Mouse (Mus musculus) heart, embryonic 14.5 days (tissue): ENCODE results near the gene Mob1b. TPM values are rescaled to one million over a fixed set of nuclear protein-coding genes. Genes with fewer than 3 reads are reported as not detected.

Source experiments
- ATAC-seq: fragments of 200-750 bp; cut with Nextera tagmentation; 2 replicates; pipeline ENCODE4 v1.8.0; 2017; ENCODE audit warnings: low read depth, moderate TSS enrichment; ENCODE audit not compliant: insufficient number of reproducible peaks, insufficient read depth, low FRiP score
- H3K27ac ChIP-seq, 2 experiments: fragments of 200-500 bp in 1 of 2; fragments of 300-500 bp in 1 of 2; sonication (generic) in 1 of 2; replicated peaks in 1 of 2; 2 replicates each; pipeline ENCODE4 v1.5.1; 2012 to 2014; ENCODE audit warnings: low read depth in 2 of 2, low read length in 2 of 2, control low read depth in 1 of 2, mild to moderate bottlenecking in 1 of 2, mixed read lengths in 1 of 2; ENCODE audit not compliant: control insufficient read depth in 1 of 2, insufficient read depth in 1 of 2
- H3K27me3 ChIP-seq: fragments of 300-500 bp; sonication (generic); 2 replicates; pipeline ENCODE4 v1.6.1; 2014; ENCODE audit warnings: mild to moderate bottlenecking, low read length, control low read depth; ENCODE audit not compliant: control insufficient read depth, insufficient read depth
- H3K36me3 ChIP-seq: fragments of 300-500 bp; sonication (generic); 2 replicates; pipeline ENCODE4 v1.6.1; 2014; ENCODE audit warnings: mild to moderate bottlenecking, control low read depth, low read length, mixed read lengths; ENCODE audit not compliant: control insufficient read depth, insufficient read depth
- H3K4me1 ChIP-seq, 2 experiments: fragments of 200-500 bp in 1 of 2; fragments of 300-500 bp in 1 of 2; sonication (generic) in 1 of 2; 2 replicates each; pipeline ENCODE4 v1.6.1; 2012 to 2014; ENCODE audit warnings: low read length in 2 of 2, control low read depth in 1 of 2, mixed read lengths in 1 of 2; ENCODE audit not compliant: control insufficient read depth in 2 of 2, insufficient read depth in 2 of 2
- H3K4me2 ChIP-seq: fragments of 300-500 bp; sonication (generic); 2 replicates; pipeline ENCODE4 v1.6.1; 2014; ENCODE audit warnings: mild to moderate bottlenecking, low read length
- H3K4me3 ChIP-seq, 2 experiments: fragments of 200-500 bp in 1 of 2; fragments of 300-500 bp in 1 of 2; sonication (generic) in 1 of 2; 2 replicates each; pipeline ENCODE4 v1.5.1; 2012 to 2014; ENCODE audit warnings: low read length in 2 of 2, mild to moderate bottlenecking in 2 of 2, control low read depth in 1 of 2, low read depth in 1 of 2, moderate library complexity in 1 of 2; ENCODE audit not compliant: control insufficient read depth in 1 of 2, insufficient read depth in 1 of 2
- H3K9ac ChIP-seq: fragments of 300-500 bp; sonication (generic); 2 replicates; pipeline ENCODE4 v1.6.1; 2014; ENCODE audit warnings: mild to moderate bottlenecking, low read length
- H3K9me3 ChIP-seq: fragments of 300-500 bp; sonication (generic); 2 replicates; pipeline ENCODE4 v1.6.1; 2016; ENCODE audit warnings: low read length, control low read depth; ENCODE audit not compliant: control insufficient read depth
- WGBS: fragments of 180-500 bp; shearing (Covaris S2); extraction: QIAGEN DNeasy Blood & Tissue Kit; methylation state at CpG from one replicate; pipeline ENCODE4 v1.1.7; 2014; 5-methylcytosine and 5-hydroxymethylcytosine counted together
- polyA plus RNA-seq: library from polyadenylated mRNA; unstranded; fragments of >200 nt; fragmentation: Nextera tagmentation; extraction: Ambion mirVana; gene quantifications from 2 replicates; pipeline ENCODE4 v1.2.1, GENCODE M21; 2014

Gene Mob1b
- polyA plus RNA-seq, 1 experiment from 2014 or later = 31.0 TPM

GRCm38 (mm10) chr5:88690681-88691505, 29.8 kb upstream of the Mob1b start:
- Histone ChIP-seq H3K9ac (no peak overlapping the region), H3K4me2 (no peak overlapping the region), H3K27me3 (no peaks in the 10 kb centered on the region), H3K27ac (no peak overlapping the region), H3K9me3 (no peaks in the 10 kb centered on the region), H3K4me3 (no peak overlapping the region), H3K36me3 (no peaks in the 10 kb centered on the region), H3K4me1 (peaks cover 0 to 2% of the 10 kb centered on the region in 2 experiments; a peak in 1 of 4 replicates)
- ATAC-seq = no peak
- 72% methylated on average over 10 of the region's 10 CpGs for WGBS

GRCm38 (mm10) chr5:88691506-88692095, 29.1 kb upstream of the Mob1b start:
- Histone ChIP-seq H3K4me1 (peaks cover 0 to 2% of the 10 kb centered on the region in 2 experiments; a peak in 1 of 4 replicates), H3K27ac (no peak overlapping the region), H3K4me2 (no peak overlapping the region), H3K27me3 (no peaks in the 10 kb centered on the region), H3K4me3 (no peak overlapping the region), H3K9ac (no peak overlapping the region), H3K36me3 (no peaks in the 10 kb centered on the region), H3K9me3 (no peaks in the 10 kb centered on the region)
- ATAC-seq = no peak
- 81% methylated on average over 6 of the region's 6 CpGs for WGBS

- no peak for ATAC-seq
- H3K27ac ChIP-seq = no peak overlapping the region
- H3K9me3 ChIP-seq = no peaks in the 10 kb centered on the region
- H3K4me1 ChIP-seq = peaks cover 0 to 2% of the 10 kb centered on the region in 2 experiments; a peak in 1 of 4 replicates
- WGBS = 87% methylated on average over 4 of the region's 4 CpGs
- H3K4me3 ChIP-seq = no peak overlapping the region
- no peaks in the 10 kb centered on the region for H3K27me3 ChIP-seq
- no peaks in the 10 kb centered on the region for H3K36me3 ChIP-seq
- H3K4me2 ChIP-seq = no peak overlapping the region
- H3K9ac ChIP-seq = no peak overlapping the region
Observed at GRCm38 (mm10) chr5:88692586-88692985, 28.1 kb upstream of the Mob1b start.

GRCm38 (mm10) chr5:88693057-88693456, 27.6 kb upstream of the Mob1b start:
- ATAC-seq = no peak
- Histone ChIP-seq H3K4me3 (no peak overlapping the region), H3K4me1 (peaks cover 0 to 2% of the 10 kb centered on the region in 2 experiments; a peak in 1 of 4 replicates), H3K27me3 (no peaks in the 10 kb centered on the region), H3K9me3 (no peaks in the 10 kb centered on the region), H3K36me3 (no peaks in the 10 kb centered on the region), H3K9ac (no peak overlapping the region), H3K4me2 (no peak overlapping the region), H3K27ac (no peak overlapping the region)

- H3K27me3 ChIP-seq = no peaks in the 10 kb centered on the region
- WGBS = 80% methylated on average over 5 of the region's 5 CpGs
- H3K27ac ChIP-seq = no peak overlapping the region
- H3K9me3 ChIP-seq = no peaks in the 10 kb centered on the region
- H3K4me2 ChIP-seq = no peak overlapping the region
- no peaks in the 10 kb centered on the region for H3K36me3 ChIP-seq
- no peak overlapping the region for H3K9ac ChIP-seq
- H3K4me1 ChIP-seq = no peaks in the 10 kb centered on the region
- H3K4me3 ChIP-seq = no peak overlapping the region
- ATAC-seq = no peak
Observed at GRCm38 (mm10) chr5:88697291-88697690, 23.4 kb upstream of the Mob1b start.

GRCm38 (mm10) chr5:88699251-88699913, 21.3 kb upstream of the Mob1b start:
- H3K9me3 ChIP-seq = no peaks in the 10 kb centered on the region
- no peak overlapping the region for H3K9ac ChIP-seq
- no peaks in the 10 kb centered on the region for H3K27me3 ChIP-seq
- H3K27ac ChIP-seq = no peak overlapping the region
- WGBS = 68% methylated on average over 4 of the region's 4 CpGs
- no peak overlapping the region for H3K4me2 ChIP-seq
- no peaks in the 10 kb centered on the region for H3K36me3 ChIP-seq
- no peak for ATAC-seq
- H3K4me1 ChIP-seq = no peaks in the 10 kb centered on the region
- no peak overlapping the region for H3K4me3 ChIP-seq

GRCm38 (mm10) chr5:88702041-88702440, 18.6 kb upstream of the Mob1b start:
- H3K9me3 ChIP-seq = no peaks in the 10 kb centered on the region
- no peak overlapping the region for H3K9ac ChIP-seq
- H3K4me3 ChIP-seq = no peak overlapping the region
- ATAC-seq = no peak
- H3K4me1 ChIP-seq = no peaks in the 10 kb centered on the region
- no peak overlapping the region for H3K27ac ChIP-seq
- H3K36me3 ChIP-seq = no peaks in the 10 kb centered on the region
- H3K27me3 ChIP-seq = no peaks in the 10 kb centered on the region
- H3K4me2 ChIP-seq = no peak overlapping the region
- 79% methylated on average over 4 of the region's 4 CpGs for WGBS
